Mouse (Mus musculus) lung, postnatal 0 days (tissue): ENCODE data around the gene Prickle4.

Experiments
- CTCF ChIP-seq: IDR thresholded peaks from 2 replicates; pipeline ENCODE4 v1.5.1; 2016; ENCODE audit warnings: antibody characterized with exemption, mild to moderate bottlenecking
- EP300 ChIP-seq: IDR thresholded peaks from 2 replicates; pipeline ENCODE4 v1.6.1; 2016; ENCODE audit warnings: antibody characterized with exemption, mild to moderate bottlenecking, control low read depth

DNA sequence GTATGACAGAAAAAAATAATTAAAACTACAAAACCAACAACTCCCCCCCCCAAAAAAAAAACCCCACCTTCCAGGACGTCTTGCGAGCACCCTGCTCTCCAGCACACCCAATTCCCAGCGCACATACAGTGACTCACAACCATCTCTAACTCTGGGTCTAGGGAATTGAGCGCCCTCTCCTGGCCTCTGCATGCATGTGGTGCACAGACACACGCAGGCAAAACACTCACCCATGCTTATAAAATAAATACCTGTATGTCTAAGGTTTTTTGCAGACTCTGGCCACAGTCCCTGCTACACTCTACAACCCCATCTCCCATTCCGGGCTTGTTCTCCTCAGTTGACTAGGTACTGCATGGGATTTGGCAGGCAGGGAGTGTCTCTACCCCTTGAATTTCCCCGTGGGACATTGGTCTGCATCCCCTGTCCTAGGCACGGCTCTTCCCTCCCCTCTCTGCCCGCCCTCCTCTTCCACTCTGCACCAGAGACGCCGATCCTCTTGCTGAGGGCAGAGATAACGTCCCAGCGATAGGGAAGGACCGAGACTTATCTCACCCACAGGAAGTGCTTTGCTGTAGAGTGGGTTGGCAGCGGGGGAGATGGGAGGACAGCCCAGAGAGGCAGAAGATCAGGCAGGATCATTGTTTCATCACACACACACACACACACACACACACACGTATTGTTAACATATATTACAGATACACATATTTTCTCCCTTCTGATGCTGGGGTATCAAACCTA is 48.6 kb upstream of the Prickle4 start:
- TF ChIP-seq CTCF, result peak; percentile 55
- no peak for TF ChIP-seq EP300
